Comparison of ENCODE assay signal across 27 mouse cellular contexts in the genomic region with DNA sequence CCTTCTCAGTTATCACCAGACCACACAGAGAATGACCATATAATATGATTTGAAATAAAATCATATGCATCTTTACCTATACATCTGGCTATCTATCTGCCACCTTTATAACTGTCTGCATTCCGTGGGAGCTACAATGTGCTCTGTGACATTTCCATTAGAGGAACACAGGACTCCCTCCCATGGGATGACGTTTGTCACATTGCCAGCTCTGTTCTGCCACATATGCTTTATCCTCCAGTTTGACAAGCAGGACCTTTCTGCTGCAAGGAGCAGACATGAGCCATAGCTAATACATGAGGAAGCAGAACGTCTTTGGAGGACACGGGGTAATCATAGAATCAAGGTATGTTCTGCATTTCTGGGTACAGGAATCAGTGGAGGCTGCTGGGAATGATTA. TPM values are rescaled to one million over a fixed set of nuclear protein-coding genes. Genes with fewer than 3 reads are reported as not detected.
"Had no signal": no experiment of that assay in that cellular context is flagged by ENCODE, and none has a peak within 500 bp of the region (broad histone marks: within the 10 kb centered on the region; RNA-seq: fewer than 3 reads in every experiment).

No protein-coding gene starts in this region.

- H3K4me2 ChIP-seq: limb, embryonic 13.5 days; liver, embryonic 12.5 days; liver, embryonic 15.5 days; lung, embryonic 15.5 days; neural tube, embryonic 13.5 days; stomach, embryonic 15.5 days had no signal

- H3K4me3 ChIP-seq: layer of hippocampus, adult 2 months; left cerebral cortex, adult 2 months; limb, embryonic 10.5 days; limb, embryonic 13.5 days; liver, embryonic 12.5 days; liver, embryonic 15.5 days; lung, embryonic 15.5 days; megakaryocyte, embryonic 14.5 days; midbrain, embryonic 10.5 days; myocyte; neural tube, embryonic 13.5 days; stomach, embryonic 15.5 days had no signal

- H3K27me3 ChIP-seq: limb, embryonic 13.5 days; liver, embryonic 15.5 days; neural tube, embryonic 13.5 days; stomach, embryonic 15.5 days had no signal

- DNase-seq: kidney, adult 2 months; kidney, postnatal 25 days; layer of hippocampus, postnatal 36 days; liver; lung, adult 18-20 months; lung, postnatal 10 days; lung, postnatal 36 days; retina, postnatal 1 day; right cerebral cortex, postnatal 25 days; spleen, adult 18-20 months; thymus, postnatal 25 days had no signal

- H3K36me3 ChIP-seq: limb, embryonic 10.5 days; limb, embryonic 13.5 days; liver, embryonic 12.5 days; liver, embryonic 15.5 days; lung, embryonic 15.5 days; midbrain, embryonic 10.5 days; neural tube, embryonic 13.5 days; stomach, embryonic 15.5 days had no signal

- H3K9ac ChIP-seq: limb, embryonic 13.5 days; liver, embryonic 12.5 days; liver, embryonic 15.5 days; lung, embryonic 15.5 days; neural tube, embryonic 13.5 days; stomach, embryonic 15.5 days had no signal

- H3K9me3 ChIP-seq: limb, embryonic 10.5 days; limb, embryonic 13.5 days; liver, embryonic 12.5 days; liver, embryonic 15.5 days; lung, embryonic 15.5 days; midbrain, embryonic 10.5 days; neural tube, embryonic 13.5 days; stomach, embryonic 15.5 days had no signal

- ATAC-seq: intestine, postnatal 0 days; liver, embryonic 12.5 days had no signal

- H3K27ac ChIP-seq: kidney, postnatal 0 days; layer of hippocampus, adult 2 months; left cerebral cortex, adult 2 months; limb, embryonic 10.5 days; limb, embryonic 13.5 days; liver, embryonic 12.5 days; liver, embryonic 15.5 days; lung, embryonic 15.5 days; midbrain, embryonic 10.5 days; neural tube, embryonic 13.5 days; stomach, embryonic 15.5 days had no signal

- H3K4me1 ChIP-seq: limb, embryonic 13.5 days; liver, embryonic 12.5 days; liver, embryonic 15.5 days; lung, embryonic 15.5 days; megakaryocyte, embryonic 14.5 days; stomach, embryonic 15.5 days had no signal

RNA-seq across cellular contexts. Expression of gene Sema5b, which starts 16.7 kb away (rescaled TPM):
- total RNA-seq: monocyte, adult 5-6 weeks; neutrophil, adult 5-6 weeks had no signal
- polyA plus RNA-seq: myocyte had no signal

RNA-seq across cellular contexts. Expression of gene Pdia5, which starts 33.5 kb away (rescaled TPM):
- total RNA-seq: monocyte, adult 5-6 weeks; neutrophil, adult 5-6 weeks had no signal
